Mouse (Mus musculus): ENCODE data around the gene Mea1. TPM values are rescaled to one million over a fixed set of nuclear protein-coding genes. Genes with fewer than 3 reads are reported as not detected.

Mea1 gene
- total RNA-seq, 2 experiments from 2014 or later: 45.3 to 54.7 TPM

Other genes starting within 250 kb of the Mea1 start
- under 1 TPM in 1 of 2 experiments, not detected in 1; 0.78 TPM for gene Crip3, start 249.9 kb upstream of the Mea1 start, total RNA-seq (2021)
- not detected for gene Slc22a7, start 240.3 kb upstream of the Mea1 start, total RNA-seq (2021)
- gene Ttbk1, start 191.1 kb upstream of the Mea1 start, total RNA-seq (2021): 1 to 10 TPM in 1 of 2 experiments, under 1 TPM in 1; 0.77 to 1.4 TPM
- 1 to 10 TPM; 4.5 to 5.4 TPM for gene Dnph1, start 182.1 kb upstream of the Mea1 start, total RNA-seq (2021)
- gene Cul9, start 132.4 kb upstream of the Mea1 start, total RNA-seq (2021): 10 to 100 TPM; 11.7 to 12.1 TPM
- 10 to 100 TPM; 64.6 to 85.8 TPM for gene Srf, start 122.6 kb upstream of the Mea1 start, total RNA-seq (2021)
- gene Ptk7, start 49.3 kb upstream of the Mea1 start, total RNA-seq (2021): 1 to 10 TPM; 1.1 to 1.3 TPM
- gene Klc4, start 32.8 kb upstream of the Mea1 start, total RNA-seq (2021): 10 to 100 TPM; 12.7 to 15.0 TPM
- gene Mrpl2, start 32.6 kb upstream of the Mea1 start, total RNA-seq (2021): 100 to 1,000 TPM in 1 of 2 experiments, 10 to 100 TPM in 1; 99.2 to 110 TPM
- 10 to 100 TPM in 1 of 2 experiments, 1 to 10 TPM in 1; 8.8 to 14.4 TPM for gene Cul7, start 28.5 kb upstream of the Mea1 start, total RNA-seq (2021)
- gene Rrp36, start 4.4 kb upstream of the Mea1 start, total RNA-seq (2021): 10 to 100 TPM in 1 of 2 experiments, 1 to 10 TPM in 1; 7.5 to 12.1 TPM
- 100 to 1,000 TPM; 135 to 168 TPM for gene Klhdc3, start 2.1 kb downstream of the Mea1 start, total RNA-seq (2021)
- 10 to 100 TPM; 24.0 to 28.3 TPM for gene Ppp2r5d, start 26.3 kb downstream of the Mea1 start, total RNA-seq (2021)
- gene Pex6, start 32.7 kb downstream of the Mea1 start, total RNA-seq (2021): 10 to 100 TPM; 12.5 to 14.0 TPM
- gene Gnmt, start 50.4 kb downstream of the Mea1 start, total RNA-seq (2021): 1 to 10 TPM; 1.1 to 1.2 TPM
- 10 to 100 TPM in 1 of 2 experiments, 1 to 10 TPM in 1; 8.3 to 11.8 TPM for gene Cnpy3, start 73.4 kb downstream of the Mea1 start, total RNA-seq (2021)
- not detected for gene Ptcra, start 84.9 kb downstream of the Mea1 start, total RNA-seq (2021)
- gene 2310039H08Rik, start 93.8 kb downstream of the Mea1 start, total RNA-seq (2021): 10 to 100 TPM; 34.9 to 35.0 TPM
- 10 to 100 TPM; 42.6 to 50.4 TPM for gene Rpl7l1, start 103.9 kb downstream of the Mea1 start, total RNA-seq (2021)
- 1 to 10 TPM; 7.5 to 9.2 TPM for gene Bicral, start 179.7 kb downstream of the Mea1 start, total RNA-seq (2021)
- gene Tbcc, start 211.9 kb downstream of the Mea1 start, total RNA-seq (2021): 1 to 10 TPM; 7.1 to 8.5 TPM
- gene Prph2, start 231.7 kb downstream of the Mea1 start, total RNA-seq (2021): not detected

Measured in gastrocnemius, postnatal 25 days (tissue).